Mouse (Mus musculus): ENCODE results near the gene Klrb1c. TPM values are rescaled to one million over a fixed set of nuclear protein-coding genes. Genes with fewer than 3 reads are reported as not detected.
"Not testable (repeated sequence)": the region's sequence is repeated elsewhere in the genome, so short reads cannot be mapped to it uniquely, and the experiment has no call there.

The Klrb1c gene
- polyA plus RNA-seq, 1 experiment from 2014 or later = not detected

GRCm38 (mm10) chr6:128747006-128747405 lies 42.0 kb downstream of the Klrb1c start:
- not testable (repeated sequence) for DNase-seq (ENCODE audit: low spot score); H3K4me3 ChIP-seq (ENCODE audit: low read depth, low read length)
- WGBS = 69% methylated on average over 6 of the region's 6 CpGs

DNA sequence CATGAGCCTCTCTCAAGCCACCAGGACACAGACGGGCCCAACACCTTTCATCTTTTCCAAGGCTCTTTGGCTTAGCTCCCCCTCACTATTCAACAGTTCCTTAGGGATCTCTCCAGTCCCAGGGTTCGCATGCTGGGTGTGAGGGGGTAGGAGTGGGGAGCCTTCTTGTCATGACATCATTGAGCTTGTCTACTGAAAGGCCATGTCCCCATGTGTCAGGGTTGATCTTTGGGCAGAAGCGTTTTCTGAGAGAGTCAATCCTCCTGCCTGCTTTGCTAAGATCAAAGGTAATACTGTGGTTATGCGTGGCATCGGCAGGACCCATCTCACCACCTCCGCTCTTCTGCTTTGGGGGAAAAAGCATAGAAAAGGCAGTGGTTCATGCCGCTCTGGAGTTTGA lies 51.6 kb downstream of the Klrb1c start:
- no peak overlapping the region for H3K27ac ChIP-seq (ENCODE audit: low read depth, low read length)
- no peaks in the 10 kb centered on the region for H3K36me3 ChIP-seq (ENCODE audit: control insufficient read depth, insufficient read depth, low read length)
- H3K27me3 ChIP-seq (replicated peaks; ENCODE audit: control insufficient read depth, insufficient read depth, low read length) = no peaks in the 10 kb centered on the region
- no peaks in the 10 kb centered on the region for H3K9me3 ChIP-seq (replicated peaks; ENCODE audit: control insufficient read depth, low read length)
- no peak overlapping the region for H3K4me2 ChIP-seq (ENCODE audit: low read length)
- H3K9ac ChIP-seq (ENCODE audit: low read length) = no peak overlapping the region
- no peaks in the 10 kb centered on the region for H3K4me1 ChIP-seq (ENCODE audit: control insufficient read depth, insufficient read depth, low read length)
- DNase-seq (ENCODE audit: low spot score) (no peak), ATAC-seq (no peak)
- H3K4me3 ChIP-seq (ENCODE audit: low read depth, low read length) = no peak overlapping the region
- WGBS = 84% methylated on average over 7 of the region's 7 CpGs

More at GRCm38 (mm10) chr6:128747006-128747405, 42.0 kb downstream of the Klrb1c start:
- H3K27me3 ChIP-seq (replicated peaks; ENCODE audit: control insufficient read depth, insufficient read depth, low read length); H3K4me2 ChIP-seq (ENCODE audit: low read length); H3K9ac ChIP-seq (ENCODE audit: low read length); H3K9me3 ChIP-seq (replicated peaks; ENCODE audit: control insufficient read depth, low read length); H3K27ac ChIP-seq (ENCODE audit: low read depth, low read length); H3K4me1 ChIP-seq (ENCODE audit: control insufficient read depth, insufficient read depth, low read length); H3K36me3 ChIP-seq (ENCODE audit: control insufficient read depth, insufficient read depth, low read length); ATAC-seq: not testable (repeated sequence)

DNA sequence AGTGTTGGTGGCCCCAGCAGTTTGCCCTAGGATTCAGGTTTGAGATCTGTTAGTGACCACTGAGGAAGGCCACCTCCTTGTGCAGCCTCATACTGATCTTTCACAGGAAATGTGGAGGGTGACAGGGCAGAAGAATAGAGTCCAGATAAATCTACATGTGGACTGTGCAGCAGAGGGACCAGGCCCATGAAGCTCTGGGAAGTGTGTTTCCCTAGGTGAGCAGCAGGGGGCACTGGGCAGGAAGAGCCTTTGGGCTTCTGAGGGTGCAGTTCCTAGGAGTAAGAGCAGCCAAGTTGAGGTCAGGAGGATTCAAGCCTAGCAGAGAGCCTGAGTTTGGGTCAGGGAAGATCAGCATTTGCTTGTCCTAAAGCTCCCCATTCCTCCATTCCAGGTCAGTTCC lies 52.9 kb downstream of the Klrb1c start:
- H3K4me3 ChIP-seq (ENCODE audit: low read depth, low read length) = no peak overlapping the region
- no peaks in the 10 kb centered on the region for H3K36me3 ChIP-seq (ENCODE audit: control insufficient read depth, insufficient read depth, low read length)
- H3K4me1 ChIP-seq (ENCODE audit: control insufficient read depth, insufficient read depth, low read length) = no peaks in the 10 kb centered on the region
- no peak overlapping the region for H3K27ac ChIP-seq (ENCODE audit: low read depth, low read length)
- no peak for DNase-seq (ENCODE audit: low spot score)
- no peak for ATAC-seq
- no peak overlapping the region for H3K9ac ChIP-seq (ENCODE audit: low read length)
- H3K9me3 ChIP-seq (replicated peaks; ENCODE audit: control insufficient read depth, low read length) = no peaks in the 10 kb centered on the region
- H3K4me2 ChIP-seq (ENCODE audit: low read length) = no peak overlapping the region
- H3K27me3 ChIP-seq (replicated peaks; ENCODE audit: control insufficient read depth, insufficient read depth, low read length) = no peaks in the 10 kb centered on the region

GRCm38 (mm10) chr6:128734896-128735295 lies 54.1 kb downstream of the Klrb1c start:
- Histone ChIP-seq H3K9ac (ENCODE audit: low read length) (no peak overlapping the region), H3K4me2 (ENCODE audit: low read length) (no peak overlapping the region), H3K4me1 (ENCODE audit: control insufficient read depth, insufficient read depth, low read length) (no peaks in the 10 kb centered on the region), H3K36me3 (ENCODE audit: control insufficient read depth, insufficient read depth, low read length) (no peaks in the 10 kb centered on the region), H3K27ac (ENCODE audit: low read depth, low read length) (no peak overlapping the region), H3K4me3 (ENCODE audit: low read depth, low read length) (no peak overlapping the region), H3K27me3 (replicated peaks; ENCODE audit: control insufficient read depth, insufficient read depth, low read length) (no peaks in the 10 kb centered on the region), H3K9me3 (replicated peaks; ENCODE audit: control insufficient read depth, low read length) (no peaks in the 10 kb centered on the region)
- no peak for DNase-seq (ENCODE audit: low spot score)
- ATAC-seq = no peak

DNA sequence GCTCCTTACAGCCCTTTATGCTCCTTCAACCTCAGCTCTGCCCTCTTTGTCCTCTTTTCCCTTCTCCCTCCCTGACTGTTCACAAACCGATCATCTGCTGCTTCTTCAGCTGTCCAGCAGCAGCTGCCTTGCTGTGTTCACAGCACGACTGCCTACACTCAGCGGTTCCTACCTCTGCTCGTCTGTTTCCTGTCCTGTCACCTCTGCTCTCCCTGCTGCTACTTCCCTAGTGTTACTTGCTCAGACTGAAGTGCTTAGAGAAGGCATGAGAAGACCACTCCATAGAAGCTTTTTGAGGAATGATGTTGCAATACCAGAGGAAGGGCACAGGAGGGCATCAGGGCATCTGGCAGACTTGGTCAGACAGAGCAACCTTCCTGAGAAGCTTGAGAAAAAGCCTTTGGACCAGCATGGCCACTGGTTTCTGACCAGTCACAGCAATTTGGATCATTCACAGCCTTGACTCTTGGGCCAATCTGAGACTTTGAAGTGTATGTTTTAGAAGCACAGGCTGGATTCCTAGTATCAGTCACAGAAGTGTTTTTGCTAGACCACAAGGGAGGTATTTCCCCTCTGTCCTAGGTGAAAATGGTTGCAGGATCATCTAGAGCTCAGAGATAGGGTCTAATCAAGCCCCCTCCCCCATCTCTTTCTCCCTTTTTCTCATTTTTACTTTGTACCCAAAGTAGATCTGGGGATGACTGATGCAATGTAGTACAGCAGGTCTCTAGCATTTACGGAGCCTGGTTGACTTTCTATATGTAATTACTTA lies 54.9 kb downstream of the Klrb1c start:
- Histone ChIP-seq H3K9ac (ENCODE audit: low read length) (no peak overlapping the region), H3K27me3 (replicated peaks; ENCODE audit: control insufficient read depth, insufficient read depth, low read length) (no peaks in the 10 kb centered on the region), H3K36me3 (ENCODE audit: control insufficient read depth, insufficient read depth, low read length) (no peaks in the 10 kb centered on the region), H3K4me1 (ENCODE audit: control insufficient read depth, insufficient read depth, low read length) (no peaks in the 10 kb centered on the region), H3K27ac (ENCODE audit: low read depth, low read length) (no peak overlapping the region), H3K9me3 (replicated peaks; ENCODE audit: control insufficient read depth, low read length) (no peaks in the 10 kb centered on the region), H3K4me3 (ENCODE audit: low read depth, low read length) (no peak overlapping the region), H3K4me2 (ENCODE audit: low read length) (no peak overlapping the region)
- ATAC-seq = no peak
- no peak for DNase-seq (ENCODE audit: low spot score)
- 83% methylated on average over 5 of the region's 5 CpGs for WGBS

DNA sequence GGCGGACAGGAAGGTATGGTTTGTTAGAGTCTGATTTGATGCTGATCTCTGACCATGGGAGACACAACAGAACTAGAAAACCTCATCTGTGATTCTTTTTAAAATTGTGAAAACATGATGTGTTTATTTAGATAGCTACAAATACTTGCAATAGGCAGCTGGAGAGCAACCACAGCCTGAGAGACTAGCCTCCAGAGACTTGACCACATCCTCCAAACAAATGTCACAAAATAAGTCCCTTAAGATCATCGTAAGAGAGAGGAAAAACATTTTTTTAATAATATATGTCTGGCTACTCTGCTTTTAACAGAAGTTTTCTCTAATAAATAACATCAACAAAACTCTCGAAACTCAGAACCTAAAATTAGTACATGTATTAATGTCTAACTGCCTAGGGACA lies 57.0 kb downstream of the Klrb1c start:
- Histone ChIP-seq H3K36me3 (ENCODE audit: control insufficient read depth, insufficient read depth, low read length) (no peaks in the 10 kb centered on the region), H3K4me3 (ENCODE audit: low read depth, low read length) (no peak overlapping the region), H3K27ac (ENCODE audit: low read depth, low read length) (no peak overlapping the region), H3K4me1 (ENCODE audit: control insufficient read depth, insufficient read depth, low read length) (no peaks in the 10 kb centered on the region), H3K9ac (ENCODE audit: low read length) (no peak overlapping the region), H3K4me2 (ENCODE audit: low read length) (no peak overlapping the region), H3K27me3 (replicated peaks; ENCODE audit: control insufficient read depth, insufficient read depth, low read length) (no peaks in the 10 kb centered on the region), H3K9me3 (replicated peaks; ENCODE audit: control insufficient read depth, low read length) (no peaks in the 10 kb centered on the region)
- no peak for DNase-seq (ENCODE audit: low spot score)
- no peak for ATAC-seq
- WGBS = 92% methylated on average over 3 of the region's 3 CpGs

Other genes starting within 250 kb of the Klrb1c start
- 2.8 and 3.3 TPM in 2 replicates for gene A2ml1, start 207.6 kb downstream of the Klrb1c start, polyA plus RNA-seq (2014; fragmentation: Nextera tagmentation; extraction: Ambion mirVana)
- gene Klrb1a, start 165.7 kb downstream of the Klrb1c start, polyA plus RNA-seq (2014; fragmentation: Nextera tagmentation; extraction: Ambion mirVana) = not detected in 2 replicates
- not detected in 2 replicates for gene Clec2h, start 126.8 kb downstream of the Klrb1c start, polyA plus RNA-seq (2014; fragmentation: Nextera tagmentation; extraction: Ambion mirVana)
- gene Klrb1, start 66.2 kb downstream of the Klrb1c start, polyA plus RNA-seq (2014; fragmentation: Nextera tagmentation; extraction: Ambion mirVana) = not detected in 2 replicates
- not detected in 2 replicates for gene Gm44511, start 37.1 kb upstream of the Klrb1c start, polyA plus RNA-seq (2014; fragmentation: Nextera tagmentation; extraction: Ambion mirVana)
- gene Klrb1b, start 37.1 kb upstream of the Klrb1c start, polyA plus RNA-seq (2014; fragmentation: Nextera tagmentation; extraction: Ambion mirVana) = not detected in 2 replicates
- gene Clec2i, start 98.4 kb upstream of the Klrb1c start, polyA plus RNA-seq (2014; fragmentation: Nextera tagmentation; extraction: Ambion mirVana) = not detected in 2 replicates
- 0.52 and 0.65 TPM in 2 replicates for gene BC035044, start 101.9 kb upstream of the Klrb1c start, polyA plus RNA-seq (2014; fragmentation: Nextera tagmentation; extraction: Ambion mirVana)
- not detected in 2 replicates for gene Clec2g, start 145.2 kb upstream of the Klrb1c start, polyA plus RNA-seq (2014; fragmentation: Nextera tagmentation; extraction: Ambion mirVana)